Mouse (Mus musculus): ENCODE measurements around the gene Btbd19. TPM values are rescaled to one million over a fixed set of nuclear protein-coding genes. Genes with fewer than 3 reads are reported as not detected.

Btbd19 gene
- total RNA-seq, 2 experiments from 2014 or later: 11.6 to 13.4 TPM

DNA sequence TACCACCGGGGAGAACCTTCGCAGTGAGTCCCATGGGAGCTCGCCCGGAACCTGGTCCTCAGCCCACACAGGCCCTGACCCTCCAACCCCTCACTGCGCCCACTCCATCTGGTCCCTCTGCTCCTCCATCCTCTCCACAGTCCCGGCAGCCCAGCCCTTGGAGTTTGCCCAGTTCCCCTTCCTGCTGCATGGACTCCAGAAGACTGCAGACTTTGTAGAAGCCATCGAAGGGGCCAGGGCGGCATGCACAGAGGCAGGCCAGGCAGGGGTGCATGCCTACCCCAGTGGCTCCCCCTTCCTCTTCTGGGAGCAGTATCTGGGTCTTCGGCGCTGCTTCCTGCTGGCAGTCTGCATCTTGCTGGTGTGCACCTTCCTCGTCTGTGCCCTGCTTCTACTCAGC, 14.5 kb downstream of the Btbd19 start:
- no peak for DNase-seq

- DNase-seq: no peak
These were observed 15.3 kb downstream of the Btbd19 start for GRCm38 (mm10) chr4:117110249-117110648.

GRCm38 (mm10) chr4:117109330-117109729, 16.2 kb downstream of the Btbd19 start:
- DNase-seq: no peak

GRCm38 (mm10) chr4:117108524-117108849, 17.0 kb downstream of the Btbd19 start:
- DNase-seq: no peak

- no peak for DNase-seq
These were observed 17.6 kb downstream of the Btbd19 start for GRCm38 (mm10) chr4:117107813-117108523.

DNA sequence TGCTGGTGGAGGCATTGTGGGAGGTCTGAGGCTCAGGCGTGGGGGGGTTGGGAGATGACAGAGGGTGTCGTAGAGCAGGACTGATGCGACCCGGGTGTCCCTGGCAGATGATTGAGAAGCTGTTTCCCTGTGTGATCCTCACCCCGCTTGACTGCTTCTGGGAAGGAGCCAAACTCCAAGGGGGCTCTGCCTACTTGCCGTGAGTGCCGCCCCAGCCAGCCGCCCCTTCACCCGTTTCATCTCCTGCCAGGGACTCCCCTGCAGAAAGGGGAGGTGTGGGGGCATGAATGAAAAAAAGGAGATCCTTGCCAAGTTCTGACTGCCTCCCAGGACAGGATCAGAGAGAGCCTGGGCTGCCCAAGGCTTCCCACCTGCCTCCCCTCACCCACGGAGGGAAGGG, 20.4 kb downstream of the Btbd19 start:
- no peak for DNase-seq

- DNase-seq: no peak
These were observed 20.9 kb downstream of the Btbd19 start for GRCm38 (mm10) chr4:117104672-117105071.

GRCm38 (mm10) chr4:117101218-117101617, 24.3 kb downstream of the Btbd19 start:
- no peak for DNase-seq

DNA sequence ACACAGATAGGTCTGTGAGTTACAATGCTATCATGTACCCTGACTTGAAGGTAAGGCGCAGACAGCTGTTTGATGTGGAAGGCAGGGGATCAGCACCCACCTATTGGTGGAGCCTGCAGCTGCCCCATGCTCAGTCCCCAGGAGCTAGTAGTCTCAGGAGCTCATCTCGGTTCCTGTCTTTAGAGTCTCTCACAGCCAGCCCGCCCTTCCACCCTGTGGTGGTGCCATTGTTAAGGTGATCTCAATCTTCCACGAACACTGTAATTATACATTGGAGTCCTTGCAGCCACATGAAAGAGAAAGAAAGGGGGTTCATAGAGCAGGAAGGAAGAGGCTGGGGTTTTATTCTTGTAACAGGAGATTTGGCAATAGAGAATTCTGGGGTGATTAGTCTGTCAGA, 25.5 kb downstream of the Btbd19 start:
- no peak for DNase-seq

- DNase-seq: no peak
These were observed 26.8 kb downstream of the Btbd19 start for GRCm38 (mm10) chr4:117098764-117099036.

DNA sequence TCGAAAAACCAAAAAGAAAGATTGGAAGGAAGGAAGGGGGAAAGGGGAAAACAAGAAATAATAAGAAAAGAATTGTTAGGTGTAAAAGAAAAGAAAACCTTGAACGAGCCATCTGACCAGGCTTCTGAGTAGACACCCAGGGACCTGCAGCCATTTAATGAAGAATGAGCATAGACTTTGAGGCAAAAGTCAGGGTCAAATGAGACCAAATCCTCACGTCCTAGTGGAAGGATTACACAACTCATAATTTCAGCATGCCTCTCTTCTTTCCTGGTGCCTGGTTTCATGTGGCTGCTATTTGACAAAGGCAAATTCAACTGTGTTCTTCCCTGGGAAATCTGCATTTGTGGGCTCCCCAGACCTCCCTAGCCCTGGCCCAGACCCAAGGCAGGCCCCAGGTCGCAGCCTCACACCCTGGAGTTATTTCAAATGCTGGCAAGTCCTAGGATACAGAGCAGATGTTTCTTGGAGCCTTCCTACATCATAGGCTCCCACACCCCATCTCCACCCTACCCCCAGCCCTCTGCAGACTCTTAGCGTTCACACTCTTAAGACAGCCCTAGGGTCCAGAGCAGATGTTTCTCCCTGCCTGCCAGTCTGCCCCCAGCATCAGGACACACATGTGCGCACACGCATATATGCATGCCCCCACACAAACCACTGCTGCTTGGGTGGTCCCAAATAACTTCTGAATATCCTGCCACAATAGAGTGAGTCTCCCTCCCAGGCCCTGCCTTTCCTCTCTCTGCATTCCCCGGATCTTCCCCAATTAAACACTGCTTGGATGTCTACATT, 27.4 kb downstream of the Btbd19 start:
- no peak for DNase-seq

DNA sequence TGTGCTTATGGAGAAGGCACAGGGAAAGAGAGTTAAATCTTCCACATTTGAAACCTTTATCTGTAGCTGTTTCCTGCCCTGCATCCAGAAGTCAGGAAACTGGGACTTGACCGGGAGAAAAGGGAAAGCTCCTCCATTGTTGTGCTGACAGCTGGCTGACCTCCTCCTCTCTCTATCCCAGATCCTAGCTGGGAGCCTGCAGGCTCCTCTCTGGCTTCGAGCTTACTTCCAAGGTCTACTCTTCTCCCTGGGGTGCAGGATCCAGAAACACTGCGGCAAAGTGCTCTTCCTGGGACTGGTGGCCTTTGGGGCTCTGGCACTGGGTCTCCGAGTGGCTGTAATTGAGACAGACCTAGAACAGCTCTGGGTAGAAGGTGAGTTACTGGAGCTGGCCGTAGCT, 28.9 kb downstream of the Btbd19 start:
- DNase-seq: no peak

DNA sequence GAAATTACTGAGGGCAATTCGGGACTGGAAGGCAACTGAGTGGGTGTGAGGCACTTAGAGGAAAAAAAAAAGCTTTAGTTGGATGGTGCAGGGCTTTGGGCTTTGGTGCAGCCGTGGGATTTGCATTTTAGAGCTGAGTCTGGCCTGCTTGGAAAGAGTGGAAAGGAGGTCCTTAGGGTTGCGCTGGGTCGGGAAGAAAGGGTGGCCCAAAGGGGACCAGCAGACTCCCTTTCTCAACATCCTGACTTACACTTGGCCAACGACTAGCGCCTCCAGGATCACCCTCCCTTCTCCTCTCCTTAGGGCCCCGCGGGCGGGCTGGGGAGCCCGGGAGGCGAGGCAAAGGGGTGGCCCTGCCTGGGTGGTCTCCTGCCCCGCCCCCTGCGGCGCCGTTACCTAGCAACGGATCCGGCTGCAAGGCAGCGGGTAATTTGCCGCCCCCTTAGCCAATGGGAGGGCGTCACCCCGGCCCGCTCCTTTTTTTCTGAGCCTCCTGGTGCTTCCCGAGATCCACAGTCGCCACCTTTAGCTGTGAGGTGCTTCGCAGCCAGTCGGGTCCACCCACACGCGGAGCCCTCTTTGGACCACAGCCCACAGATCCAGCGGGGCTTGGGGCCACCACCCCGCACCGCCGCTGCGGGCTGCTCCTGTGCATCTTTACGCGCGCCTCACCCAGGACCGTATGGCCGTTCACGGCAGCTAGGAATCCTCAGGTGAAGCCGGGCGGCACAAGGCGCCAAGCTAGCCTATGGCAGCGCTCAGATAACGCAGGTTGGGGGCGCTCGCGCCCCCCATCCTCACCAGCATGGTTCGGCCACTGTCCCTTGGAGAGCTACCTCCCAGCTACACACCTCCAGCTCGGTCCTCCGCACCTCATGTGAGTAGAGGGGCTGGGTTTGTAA, 29.7 kb downstream of the Btbd19 start, which contains the start of gene Ptch2:
Ptch2 (plus strand) TSS at position 525 of the 902 bp plus-strand sequence.
- peak; percentile 31 to 42 for DNase-seq

DNA sequence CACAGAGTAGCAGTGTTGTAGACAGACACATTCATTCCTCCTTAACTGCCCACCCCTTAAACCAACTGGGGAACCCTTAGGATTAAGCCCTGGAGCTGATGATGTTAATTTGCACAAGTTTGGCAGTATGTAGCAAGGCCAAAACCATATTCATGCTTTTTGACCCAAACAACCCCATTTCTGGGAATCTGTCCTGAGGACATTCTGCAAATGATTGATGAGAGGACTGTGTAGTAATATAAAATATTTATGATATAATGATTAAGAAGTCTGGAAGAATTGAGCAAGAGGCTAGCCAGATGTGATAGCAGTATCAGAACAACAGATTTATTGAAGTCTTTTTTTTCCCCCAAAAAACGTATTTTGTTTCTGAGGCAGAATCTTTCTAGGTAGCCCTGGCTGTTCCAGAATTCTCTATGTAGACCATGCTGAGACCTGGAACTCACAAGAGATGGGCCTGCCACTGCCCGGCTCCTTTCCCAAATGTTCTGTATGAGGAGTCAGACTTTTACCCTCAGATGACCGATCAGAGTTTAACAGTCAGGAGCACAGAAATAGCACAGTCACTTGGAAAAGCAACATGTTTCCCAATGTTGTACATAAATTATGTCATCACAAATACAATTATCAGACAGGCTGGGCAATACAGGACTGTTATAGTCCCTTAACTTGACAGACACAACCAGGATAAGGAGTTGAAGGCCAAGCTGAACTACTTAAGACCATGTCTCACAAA, 30.7 kb downstream of the Btbd19 start:
- no peak for DNase-seq

GRCm38 (mm10) chr4:117090586-117090985, 34.9 kb downstream of the Btbd19 start:
- DNase-seq: no peak

GRCm38 (mm10) chr4:117087948-117088640, 37.4 kb downstream of the Btbd19 start:
- DNase-seq: no peak

DNA sequence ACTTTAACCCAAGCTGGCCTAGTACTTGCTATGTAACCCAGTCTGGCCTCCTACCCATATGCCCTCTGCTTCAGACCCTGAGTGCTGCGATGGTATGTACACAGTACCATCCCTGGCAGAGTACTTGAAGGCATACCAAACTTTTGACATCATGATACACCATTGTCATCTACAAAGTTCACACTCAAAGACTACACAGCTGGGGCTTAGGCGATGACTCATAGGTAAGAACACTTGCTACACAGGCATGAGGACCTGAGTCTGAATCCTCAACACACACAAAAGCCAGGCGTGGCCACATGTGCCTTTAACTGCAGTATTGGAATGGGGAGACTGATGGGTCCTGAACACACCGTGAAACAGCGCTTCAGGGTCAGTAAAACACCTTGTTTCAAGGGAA, 54.3 kb downstream of the Btbd19 start:
- DNase-seq: no peak

DNA sequence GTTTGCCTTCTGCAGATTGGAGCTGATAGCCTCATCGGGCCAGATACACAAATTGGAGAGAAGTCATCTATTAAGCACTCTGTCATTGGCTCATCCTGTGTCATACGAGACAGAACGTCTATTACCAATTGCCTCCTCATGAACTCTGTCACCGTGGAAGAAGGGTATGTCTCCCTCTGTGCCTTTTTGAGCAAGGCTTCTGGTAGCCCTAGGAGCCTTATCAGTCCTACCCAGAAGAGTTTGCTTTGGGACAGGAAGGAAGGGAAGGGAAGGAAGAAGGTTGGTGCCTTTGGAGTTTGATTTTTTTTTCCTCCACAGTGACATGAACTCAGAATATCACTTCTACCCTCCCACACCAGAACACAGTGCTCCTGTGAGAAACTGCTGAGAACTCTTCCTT, 54.9 kb downstream of the Btbd19 start:
- DNase-seq: no peak

DNA sequence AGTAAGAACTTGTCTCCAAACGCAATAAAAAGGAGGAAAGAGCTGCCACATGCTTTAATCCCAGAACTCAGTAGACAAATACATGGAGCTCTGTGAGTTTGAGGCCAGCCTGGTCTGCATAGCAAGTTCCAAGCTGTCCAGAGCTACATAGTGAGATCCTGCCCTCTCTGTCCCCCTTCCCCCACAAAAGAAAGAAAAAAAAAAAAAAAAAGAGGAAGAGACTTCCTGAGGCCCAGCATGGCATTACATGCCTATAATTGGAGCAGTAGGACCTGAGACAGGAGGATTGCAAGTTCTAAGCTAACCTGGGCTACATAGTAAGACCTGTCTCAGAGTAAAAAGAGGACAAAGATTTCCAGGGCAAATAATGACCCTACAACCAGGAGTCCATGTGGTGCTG, 55.9 kb downstream of the Btbd19 start:
- DNase-seq: no peak

All from layer of hippocampus, postnatal 36 days (tissue).